Mouse (Mus musculus) layer of hippocampus, adult 9-11 months (tissue): ENCODE results near the gene Sec23ip.

Experiments used
- DNase-seq: peaks from one replicate; pipeline ENCODE4 v3.0.0; 2022

Gene Sec23ip

DNA sequence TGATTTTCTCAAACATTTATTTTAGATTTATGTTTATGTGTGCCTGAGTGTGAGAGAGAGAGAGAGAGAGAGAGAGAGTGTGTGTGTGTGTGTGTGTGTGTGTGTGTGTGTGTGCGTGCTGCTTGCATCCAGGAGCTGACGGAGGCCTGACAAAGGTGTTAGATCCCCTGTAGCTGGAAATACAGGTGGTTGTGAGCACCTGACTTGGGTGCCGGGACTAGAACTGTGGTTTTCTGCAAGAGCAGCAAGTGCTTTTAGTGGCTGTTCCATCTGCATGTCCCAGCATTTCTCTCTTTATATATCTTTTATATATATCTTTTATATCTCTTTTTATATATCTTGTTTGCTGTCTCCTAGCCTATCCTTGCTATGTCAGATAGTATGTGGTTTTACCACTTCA lies 37.1 kb downstream of the Sec23ip start:
- no peak for DNase-seq

DNA sequence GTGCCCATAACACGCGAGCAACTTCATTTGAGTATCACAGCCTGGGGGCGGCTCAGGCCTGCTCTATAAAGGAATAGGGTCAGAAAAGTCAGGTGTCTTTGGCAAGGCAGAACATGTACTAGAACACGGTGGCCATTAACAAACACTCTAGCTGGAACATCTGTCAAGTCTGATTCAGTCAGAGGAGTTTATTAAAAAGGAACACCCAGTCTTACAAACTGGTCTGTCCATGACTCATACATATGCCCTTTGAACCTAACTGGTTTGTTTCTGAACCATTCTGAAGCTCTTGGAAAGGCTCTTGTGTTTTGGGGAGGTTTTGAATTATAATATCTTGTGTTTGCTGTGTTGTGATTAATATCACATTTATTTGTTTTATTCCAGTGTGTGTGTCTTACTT lies 45.3 kb downstream of the Sec23ip start:
- DNase-seq = no peak

DNA sequence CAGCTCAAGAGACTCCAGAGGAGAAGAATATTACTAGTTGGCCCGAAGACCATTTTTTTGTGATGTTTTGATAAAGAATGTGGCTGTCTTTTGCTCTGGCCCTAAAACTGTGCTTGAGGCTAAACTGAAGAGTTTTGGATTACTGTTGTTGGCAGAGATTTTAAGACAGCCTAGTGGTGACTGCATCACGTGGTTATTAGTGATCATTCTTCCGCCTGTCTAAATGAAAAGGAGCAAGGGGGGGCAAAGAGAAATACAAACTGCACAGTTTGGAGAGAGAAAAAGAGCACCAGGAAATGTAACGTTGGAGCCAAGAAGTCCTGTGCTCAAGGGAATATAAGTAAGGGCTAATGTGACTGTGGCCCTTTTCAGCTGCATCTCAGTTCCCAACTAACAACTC lies 48.7 kb downstream of the Sec23ip start:
- no peak for DNase-seq

DNA sequence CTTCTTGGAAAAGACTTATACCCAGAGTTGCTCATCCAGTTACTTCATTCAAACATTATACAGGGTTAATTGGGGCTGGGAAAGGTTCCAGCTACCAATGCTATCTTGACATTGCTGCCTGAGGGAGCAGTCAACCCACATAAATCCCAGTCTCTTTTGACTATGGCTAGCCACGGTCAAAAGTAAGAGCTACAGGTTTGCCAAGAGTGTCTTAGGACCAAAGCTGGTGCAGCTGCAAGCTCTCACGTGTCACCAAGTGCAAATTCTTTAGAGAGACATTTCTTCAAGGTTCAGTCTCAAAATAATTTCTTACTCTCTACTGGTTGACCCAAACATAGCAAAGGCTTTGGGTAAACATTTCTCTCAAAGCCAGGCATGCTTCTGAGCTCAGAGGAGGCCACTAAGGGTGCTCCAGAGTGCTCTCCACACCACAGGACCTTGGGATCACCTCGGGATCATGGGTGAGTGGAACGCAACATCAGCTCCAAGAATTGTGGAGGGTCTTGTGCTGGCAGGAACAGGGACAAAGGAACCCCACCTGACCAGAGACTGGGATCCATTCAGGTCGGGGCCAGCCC lies 80.3 kb downstream of the Sec23ip start:
- no peak for DNase-seq

DNA sequence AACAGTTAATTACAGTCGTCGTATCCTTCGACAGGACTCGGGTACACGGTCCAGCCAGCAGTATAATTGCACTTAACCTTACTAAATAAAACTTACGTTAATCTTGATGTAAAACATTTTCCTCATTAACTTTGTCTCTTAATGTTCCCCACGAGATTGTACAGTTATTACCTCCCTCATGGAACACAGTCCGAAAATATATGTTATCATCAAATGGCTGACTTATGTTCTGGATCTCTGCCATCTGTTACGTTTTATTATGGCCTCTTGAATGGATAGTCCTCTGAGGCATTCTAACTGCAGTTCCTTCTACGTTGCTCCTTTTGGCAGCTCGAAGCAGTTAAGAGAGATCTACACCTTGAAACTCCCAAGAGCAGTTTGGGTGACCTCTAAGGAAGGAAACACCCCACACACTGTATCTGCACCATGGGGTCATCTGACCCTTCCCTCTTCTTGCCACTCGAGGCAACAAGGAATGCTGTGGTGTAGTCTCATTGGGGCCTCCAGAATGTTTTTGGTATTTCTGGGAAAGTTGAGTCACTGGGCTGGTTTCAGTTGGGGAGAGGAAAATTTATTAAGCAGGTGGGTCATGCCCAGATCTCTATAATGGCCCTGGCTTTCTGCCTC lies 87.8 kb downstream of the Sec23ip start:
- DNase-seq = no peak

DNA sequence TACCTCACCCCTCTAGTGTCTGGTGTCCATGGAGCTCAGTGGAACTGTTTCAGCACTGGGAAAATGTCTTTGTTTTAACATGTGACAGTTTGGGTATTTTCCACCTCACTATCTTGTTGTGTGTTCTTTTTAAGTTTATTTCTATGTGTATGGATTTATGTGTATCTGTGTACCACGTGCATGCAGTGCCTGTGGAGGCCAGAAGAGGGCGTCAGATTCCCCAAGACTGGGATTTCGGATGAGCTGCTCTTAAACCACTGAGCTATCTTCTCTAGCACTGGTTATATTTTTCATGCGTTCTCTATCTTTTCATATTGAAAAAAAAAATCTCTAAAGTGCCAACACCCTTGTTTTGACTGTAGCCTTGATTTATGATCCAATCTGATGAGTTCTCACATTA lies 88.5 kb downstream of the Sec23ip start:
- no peak for DNase-seq
